Mouse (Mus musculus): ENCODE results near the gene Samd4b.
"Not testable (repeated sequence)": the region's sequence is repeated elsewhere in the genome, so short reads cannot be mapped to it uniquely, and the experiment has no call there.

The Samd4b gene

GRCm38 (mm10) chr7:28597642-28598446 is at the start of gene Samd4b, which contains the start of gene Pak4:
Gene Samd4b, minus strand, starts transcription at chr7:28598144.
Gene Pak4, minus strand, starts transcription at chr7:28598185.
- peak; percentile 98 to 99 for DNase-seq (ENCODE audit: low spot score in 2 of 2)

- DNase-seq (ENCODE audit: low spot score in 2 of 2) = no peak
Observed at GRCm38 (mm10) chr7:28647016-28647415, 49.1 kb upstream of the Samd4b start.

- no peak for DNase-seq (ENCODE audit: low spot score in 2 of 2)
Observed at GRCm38 (mm10) chr7:28645947-28646475, 48.1 kb upstream of the Samd4b start.

- DNase-seq (ENCODE audit: low spot score in 2 of 2) = no peak
Observed at GRCm38 (mm10) chr7:28645366-28645765, 47.4 kb upstream of the Samd4b start.

- no peak for DNase-seq (ENCODE audit: low spot score in 2 of 2)
Observed at GRCm38 (mm10) chr7:28641546-28641945, 43.6 kb upstream of the Samd4b start.

- DNase-seq (ENCODE audit: low spot score in 2 of 2) = no peak
Observed at GRCm38 (mm10) chr7:28637511-28637910, 39.6 kb upstream of the Samd4b start.

GRCm38 (mm10) chr7:28634128-28634527 is 36.2 kb upstream of the Samd4b start:
- no peak for DNase-seq (ENCODE audit: low spot score in 2 of 2)

GRCm38 (mm10) chr7:28631073-28631472 is 33.1 kb upstream of the Samd4b start, which contains the start of gene Acp7:
Gene Acp7, minus strand, starts transcription at chr7:28631332.
- no peak for DNase-seq (ENCODE audit: low spot score in 2 of 2)

- DNase-seq (ENCODE audit: low spot score in 2 of 2) = no peak
Observed at GRCm38 (mm10) chr7:28624791-28625190, 26.8 kb upstream of the Samd4b start.

GRCm38 (mm10) chr7:28619098-28619715 is 21.3 kb upstream of the Samd4b start:
- DNase-seq (ENCODE audit: low spot score in 2 of 2) = no peak

GRCm38 (mm10) chr7:28605951-28606350 is 8.0 kb upstream of the Samd4b start:
- no peak for DNase-seq (ENCODE audit: low spot score in 2 of 2)

GRCm38 (mm10) chr7:28603788-28604187 is 5.8 kb upstream of the Samd4b start:
- not testable (repeated sequence) for DNase-seq (ENCODE audit: low spot score in 2 of 2)

GRCm38 (mm10) chr7:28603136-28603535 is 5.2 kb upstream of the Samd4b start:
- no peak for DNase-seq (ENCODE audit: low spot score in 2 of 2)

GRCm38 (mm10) chr7:28601668-28602067 is 3.7 kb upstream of the Samd4b start:
- peak in 1 of 2 experiments; percentile 66 for DNase-seq (ENCODE audit: low spot score in 2 of 2)

- DNase-seq (ENCODE audit: low spot score in 2 of 2) = peak in 1 of 2 experiments; percentile 74
Observed at GRCm38 (mm10) chr7:28601029-28601428, 3.1 kb upstream of the Samd4b start.

GRCm38 (mm10) chr7:28598951-28599350 is 1.0 kb upstream of the Samd4b start:
- no peak for DNase-seq (ENCODE audit: low spot score in 2 of 2)

- no peak for DNase-seq (ENCODE audit: low spot score in 2 of 2)
Observed at GRCm38 (mm10) chr7:28597277-28597570, 720 bp downstream of the Samd4b start.

- peak in 1 of 2 experiments; percentile 53 for DNase-seq (ENCODE audit: low spot score in 2 of 2)
Observed at GRCm38 (mm10) chr7:28596436-28597276, 1.3 kb downstream of the Samd4b start.

- DNase-seq (ENCODE audit: low spot score in 2 of 2) = peak in 1 of 2 experiments; percentile 31
Observed at GRCm38 (mm10) chr7:28595751-28596435, 2.1 kb downstream of the Samd4b start.

GRCm38 (mm10) chr7:28593206-28594111 is 4.5 kb downstream of the Samd4b start:
- no peak for DNase-seq (ENCODE audit: low spot score in 2 of 2)

Data from cerebellum, postnatal 4 days (tissue).